Mouse (Mus musculus): ENCODE results near the gene Tomm34. TPM values are rescaled to one million over a fixed set of nuclear protein-coding genes. Genes with fewer than 3 reads are reported as not detected.
A peak's percentile ranks its signal among the peaks of the same experiment; 100 is the strongest.

Tomm34 gene
- 100 to 1,000 TPM; 109 to 114 TPM for polyA plus RNA-seq (2017; shearing (Covaris generic))

GRCm38 (mm10) chr2:164070765-164071436 is at the start of gene Tomm34:
Gene Tomm34 (minus strand): TSS chr2:164071169.
- peak; percentile 40 for ATAC-seq

GRCm38 (mm10) chr2:164119503-164119902 is 48.5 kb upstream of the Tomm34 start:
- ATAC-seq: no peak

DNA sequence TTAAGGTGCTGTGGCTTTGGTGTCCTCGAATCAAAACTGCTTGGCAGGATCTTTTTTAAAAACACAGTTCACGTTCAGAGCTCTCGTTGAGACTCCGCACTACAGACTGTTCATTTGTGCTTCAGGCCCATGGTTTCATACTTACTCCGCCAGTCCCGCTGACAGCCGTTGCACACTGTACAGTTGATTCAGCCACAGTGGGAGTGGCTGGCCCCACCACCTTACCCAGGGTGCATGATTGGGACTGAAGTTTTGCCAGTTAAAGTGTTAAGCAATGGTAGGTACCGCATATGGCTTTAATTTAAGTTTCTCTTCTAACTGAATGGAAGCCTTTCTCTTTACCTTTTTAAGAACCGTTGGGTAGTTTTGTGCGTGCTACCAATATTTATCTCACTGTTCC is 44.6 kb upstream of the Tomm34 start:
- no peak for ATAC-seq

GRCm38 (mm10) chr2:164114051-164114450 is 43.1 kb upstream of the Tomm34 start:
- ATAC-seq: no peak

DNA sequence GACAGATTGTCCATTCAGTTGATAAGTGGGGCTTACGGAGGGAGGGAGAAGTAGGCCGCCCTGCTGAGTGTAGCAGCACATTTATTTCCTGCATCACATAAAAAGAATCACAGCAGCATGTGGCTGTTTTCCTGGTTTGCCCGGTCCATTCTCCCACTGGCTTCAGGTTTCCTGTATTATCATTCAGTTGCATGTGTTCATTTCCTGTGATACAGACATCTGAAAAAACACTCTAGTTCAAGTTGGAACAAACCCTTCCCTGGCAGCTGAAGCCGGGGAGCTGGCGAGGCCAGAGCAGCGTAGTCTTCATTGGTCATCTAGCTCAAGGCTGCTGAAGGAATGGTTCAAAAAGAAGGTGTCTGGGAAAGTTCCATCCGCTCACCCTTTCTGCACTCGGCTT is 40.6 kb upstream of the Tomm34 start:
- no peak for ATAC-seq

- no peak for ATAC-seq
Observed at GRCm38 (mm10) chr2:164108501-164108900, 37.5 kb upstream of the Tomm34 start.

DNA sequence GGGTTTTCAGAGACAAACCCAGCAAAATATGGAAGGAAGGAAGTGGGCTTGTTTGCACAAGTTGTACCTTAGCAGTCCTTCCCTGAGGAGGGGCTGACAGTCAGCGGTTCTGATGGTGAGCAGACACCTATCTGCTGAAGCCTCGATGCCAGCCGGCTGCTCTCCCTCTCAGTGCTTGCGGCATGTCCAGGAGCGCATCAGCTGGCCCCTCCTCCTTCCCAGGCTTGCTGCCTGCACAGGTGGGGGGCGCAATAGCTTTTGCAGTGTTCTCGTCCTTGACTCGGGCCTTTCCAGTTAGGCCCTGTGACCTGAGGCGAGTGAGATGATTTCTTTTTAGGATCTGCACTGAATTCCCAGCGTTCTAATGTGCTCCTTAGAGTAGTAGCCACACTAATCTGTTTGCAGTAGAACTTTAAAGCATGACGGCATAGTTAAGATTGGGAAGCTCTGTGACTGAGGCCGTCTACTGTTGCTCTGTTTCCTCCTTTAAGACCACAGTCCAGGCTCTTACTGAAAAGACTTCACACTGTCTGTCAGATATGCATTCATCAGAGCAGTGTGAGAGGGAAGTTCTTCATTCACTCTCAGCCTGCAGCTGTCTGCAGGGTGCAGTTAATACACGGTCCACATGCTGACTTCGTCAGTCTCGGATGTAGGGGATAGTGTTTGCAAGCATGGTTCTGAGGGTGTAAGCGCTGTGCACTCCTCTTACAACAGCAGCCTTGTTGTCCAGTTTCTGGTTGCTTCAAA is 36.3 kb upstream of the Tomm34 start:
- ATAC-seq: no peak

DNA sequence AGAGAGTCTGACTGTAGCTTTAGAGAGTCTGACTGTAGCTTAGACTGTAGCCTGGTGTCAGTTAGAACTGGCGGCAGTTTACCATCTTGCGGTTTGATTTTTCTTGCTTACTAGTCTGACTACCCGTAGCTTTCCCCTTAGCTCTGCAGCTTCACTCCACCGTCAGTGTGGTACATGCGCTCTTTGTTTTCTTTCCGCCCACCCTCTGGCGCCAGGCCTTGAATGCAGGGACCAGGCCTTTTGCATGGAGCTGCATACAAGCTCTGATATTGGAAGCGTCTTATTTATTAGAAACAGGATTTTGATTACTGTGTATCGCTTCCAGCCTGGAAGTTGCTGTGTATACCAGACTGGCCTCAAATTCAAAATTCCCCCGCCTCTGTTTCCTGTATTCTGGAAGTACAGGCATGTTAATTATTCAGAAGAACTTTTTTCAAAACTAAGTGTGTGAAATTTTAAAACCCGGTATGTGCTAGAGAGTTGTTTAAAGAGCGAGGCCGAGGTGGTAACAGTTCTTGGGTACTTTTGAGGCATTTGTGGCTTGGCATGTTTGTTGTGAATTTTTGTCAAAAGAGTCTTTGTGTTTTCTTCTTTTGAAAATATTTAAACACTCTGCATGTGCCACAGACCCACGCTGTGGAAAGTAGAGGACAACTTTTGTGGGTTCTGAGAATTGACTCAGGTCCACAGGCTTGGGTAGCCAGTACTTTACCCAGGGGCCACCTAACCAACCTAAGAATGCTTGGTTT is 35.5 kb upstream of the Tomm34 start:
- no peak for ATAC-seq

- ATAC-seq: peak; percentile 40
Observed at GRCm38 (mm10) chr2:164103501-164103900, 32.5 kb upstream of the Tomm34 start.

DNA sequence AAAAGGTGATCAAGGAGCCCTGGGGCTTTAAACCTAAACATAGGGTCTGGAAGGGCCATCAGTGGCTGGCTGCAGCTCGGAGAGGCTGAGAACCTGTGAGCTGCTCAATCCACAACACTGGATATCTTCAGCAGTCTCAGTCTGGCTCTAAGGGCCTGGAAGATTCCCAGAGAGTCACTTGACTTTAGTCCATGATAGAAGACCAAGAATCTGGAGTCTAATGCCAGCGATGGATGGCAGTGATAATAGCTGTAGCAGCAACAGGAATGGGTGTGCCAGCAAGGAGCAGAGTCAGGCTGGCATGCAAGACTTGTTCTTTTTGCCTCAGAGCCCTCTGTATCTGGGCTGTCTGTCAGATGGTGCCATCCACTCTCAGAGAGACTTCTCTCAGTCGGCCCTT is 31.4 kb upstream of the Tomm34 start:
- no peak for ATAC-seq

DNA sequence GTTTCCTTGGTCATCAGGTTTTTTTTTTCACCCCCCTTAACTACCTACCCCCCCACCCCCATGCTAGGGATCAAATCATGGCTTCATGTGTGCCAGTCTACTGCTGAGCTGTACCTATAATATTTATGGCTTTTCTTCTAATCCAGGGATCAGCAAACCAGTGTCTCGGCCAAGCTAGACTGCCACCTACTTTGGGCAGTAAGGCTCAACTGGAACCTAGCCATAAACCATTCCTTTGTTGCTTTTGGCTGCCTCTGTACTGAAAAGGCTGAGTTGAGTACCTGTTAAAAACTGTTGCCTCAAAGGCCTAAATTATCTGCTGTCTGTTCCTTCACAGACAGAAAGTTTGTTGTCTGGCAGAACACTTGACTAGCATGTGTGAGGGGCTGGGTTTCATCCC is 31.0 kb upstream of the Tomm34 start:
- ATAC-seq: no peak

DNA sequence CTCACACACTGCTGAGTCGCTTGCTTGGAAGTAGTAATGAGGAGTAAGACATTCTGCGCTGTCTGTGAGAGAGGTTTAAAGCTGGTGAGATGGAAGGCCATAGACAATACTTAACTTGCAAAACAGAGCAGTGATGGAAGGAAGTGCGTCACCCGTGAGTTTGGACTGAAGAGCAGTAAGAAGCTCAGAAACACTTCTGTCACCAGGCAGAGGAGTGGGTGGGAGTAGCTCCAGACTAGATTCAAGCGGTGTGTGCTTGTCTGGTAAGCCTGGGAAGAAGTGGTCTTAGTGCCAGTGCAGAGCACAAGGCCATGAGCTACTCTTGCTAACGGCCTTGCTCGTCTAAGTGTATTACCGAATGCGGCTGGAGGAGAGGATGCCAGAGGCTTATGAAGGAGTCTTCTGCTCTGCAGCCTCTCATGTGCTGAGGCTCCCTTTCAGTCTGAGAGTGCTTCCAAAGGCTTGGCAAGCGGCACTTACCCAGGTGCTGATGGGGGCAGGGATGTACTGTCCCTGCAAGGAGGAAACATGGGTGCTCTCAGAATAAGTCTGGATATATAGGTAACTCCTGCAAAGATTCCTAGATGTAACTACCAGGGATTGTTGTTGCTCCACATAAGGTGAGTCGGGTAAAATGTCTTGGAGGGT is 27.8 kb upstream of the Tomm34 start:
- ATAC-seq: no peak

GRCm38 (mm10) chr2:164094152-164094551 is 23.2 kb upstream of the Tomm34 start:
- no peak for ATAC-seq

DNA sequence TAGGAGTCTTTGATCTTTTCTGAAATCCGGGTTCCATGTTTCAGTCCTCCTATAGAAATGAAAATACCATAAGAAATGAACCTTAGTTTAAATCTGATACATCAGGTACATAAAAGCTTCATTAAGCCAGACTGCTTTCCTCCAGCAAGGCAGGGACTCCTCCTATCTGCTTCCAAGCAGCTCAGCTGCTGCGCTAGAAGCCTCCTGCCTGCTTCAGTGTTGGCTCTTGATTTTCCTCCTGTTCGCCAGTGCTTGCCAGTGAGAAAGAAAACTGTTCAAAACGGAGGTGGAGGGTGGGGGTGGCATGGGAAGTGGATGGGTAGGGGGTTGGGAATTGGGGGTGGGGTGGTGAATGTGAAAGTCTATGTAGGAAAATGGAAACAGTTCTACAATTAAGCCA is 18.5 kb upstream of the Tomm34 start:
- no peak for ATAC-seq

GRCm38 (mm10) chr2:164087416-164088017 is 16.5 kb upstream of the Tomm34 start:
- no peak for ATAC-seq

GRCm38 (mm10) chr2:164084342-164084700 is 13.4 kb upstream of the Tomm34 start:
- ATAC-seq: peak; percentile 39

DNA sequence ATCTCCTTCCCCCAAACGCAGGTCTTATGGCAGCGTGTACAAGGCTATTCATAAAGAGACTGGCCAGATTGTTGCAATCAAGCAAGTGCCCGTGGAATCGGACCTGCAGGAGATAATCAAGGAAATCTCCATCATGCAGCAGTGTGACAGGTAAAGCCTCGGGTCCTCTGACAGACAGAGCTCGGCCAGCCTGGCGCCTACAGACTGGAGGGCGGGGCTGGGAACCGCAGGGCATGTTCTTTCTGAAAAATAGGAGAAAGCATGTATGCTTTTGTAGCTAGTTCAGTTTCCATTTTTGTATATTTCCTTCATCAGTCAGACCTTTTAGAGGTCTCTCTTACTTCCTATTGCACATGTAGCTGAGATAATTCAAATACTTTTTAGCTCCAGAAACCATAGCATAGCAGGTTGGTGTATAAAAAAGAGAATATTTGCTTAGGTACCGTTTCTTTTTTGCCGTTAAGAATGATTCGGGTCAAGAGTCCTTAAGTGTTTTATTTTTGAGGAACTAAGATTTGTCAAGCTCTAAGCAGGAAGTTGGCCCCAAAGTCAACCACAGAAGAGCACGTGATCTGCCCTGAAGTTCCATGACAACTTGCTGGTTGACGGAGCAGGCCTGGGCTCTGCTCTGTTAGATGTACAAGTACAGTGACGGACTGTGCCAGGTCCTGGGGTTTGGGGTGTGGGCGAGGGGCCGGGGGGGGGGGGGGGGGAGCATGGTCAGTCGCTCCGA is 12.8 kb upstream of the Tomm34 start:
- ATAC-seq: peak; percentile 62

GRCm38 (mm10) chr2:164082175-164082574 is 11.2 kb upstream of the Tomm34 start:
- no peak for ATAC-seq

DNA sequence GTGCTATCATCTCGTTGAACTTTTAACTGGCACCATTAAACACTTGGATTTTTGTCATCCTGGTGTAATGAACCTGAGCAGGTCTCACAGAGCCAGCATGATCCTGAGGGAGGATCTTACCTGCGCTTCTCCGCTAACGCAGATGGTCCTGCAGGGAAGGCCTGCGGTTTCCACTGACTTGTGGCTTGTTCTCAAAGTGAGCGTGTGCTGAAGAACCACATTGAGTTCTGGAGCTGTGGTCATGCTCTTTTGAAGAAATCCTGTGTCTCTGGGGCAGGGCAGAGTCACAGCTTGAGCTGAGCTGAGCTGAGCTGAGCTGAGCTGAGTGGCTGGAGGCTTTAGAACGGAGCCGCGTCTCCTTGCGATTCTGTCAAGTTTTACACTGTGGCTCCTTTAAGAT is 10.6 kb upstream of the Tomm34 start:
- no peak for ATAC-seq

DNA sequence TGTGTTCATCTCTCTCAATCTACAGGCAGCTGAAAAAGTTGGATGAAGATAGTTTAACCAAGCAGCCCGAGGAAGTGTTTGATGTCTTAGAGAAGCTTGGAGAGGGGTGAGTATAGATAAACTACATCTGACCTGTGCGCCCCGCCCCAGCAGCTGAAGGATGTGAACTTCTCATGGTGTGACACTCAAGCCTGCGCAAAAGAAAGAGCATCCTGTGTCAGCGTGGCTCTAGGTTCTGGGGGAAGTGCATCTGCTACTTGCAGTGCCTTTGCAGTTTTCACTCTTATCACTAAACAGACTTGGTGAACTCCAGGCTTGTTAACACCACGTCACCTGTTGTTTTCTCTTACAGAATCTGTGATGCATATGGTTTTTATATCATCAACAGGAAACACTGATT is 8.5 kb upstream of the Tomm34 start:
- peak; percentile 69 for ATAC-seq

DNA sequence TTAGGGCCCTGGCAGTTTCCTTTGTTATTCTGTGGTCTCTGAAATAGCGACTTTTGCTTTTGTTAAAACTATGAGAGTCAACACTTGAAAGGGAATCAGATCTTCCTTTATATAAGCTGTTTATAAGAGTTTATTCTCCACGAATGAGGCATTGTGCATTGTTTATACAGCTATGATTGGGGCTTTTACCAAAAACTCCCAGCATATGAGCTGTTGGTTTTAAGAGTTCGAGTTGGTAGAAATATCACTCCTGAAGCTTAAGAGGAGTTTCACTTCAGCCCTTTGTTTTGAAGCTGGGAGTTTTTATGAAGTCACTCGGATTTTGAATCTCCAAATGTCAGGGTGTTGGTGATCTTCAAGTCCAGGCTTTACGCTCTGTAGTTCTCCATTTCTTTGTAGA is 6.9 kb upstream of the Tomm34 start:
- ATAC-seq: no peak

DNA sequence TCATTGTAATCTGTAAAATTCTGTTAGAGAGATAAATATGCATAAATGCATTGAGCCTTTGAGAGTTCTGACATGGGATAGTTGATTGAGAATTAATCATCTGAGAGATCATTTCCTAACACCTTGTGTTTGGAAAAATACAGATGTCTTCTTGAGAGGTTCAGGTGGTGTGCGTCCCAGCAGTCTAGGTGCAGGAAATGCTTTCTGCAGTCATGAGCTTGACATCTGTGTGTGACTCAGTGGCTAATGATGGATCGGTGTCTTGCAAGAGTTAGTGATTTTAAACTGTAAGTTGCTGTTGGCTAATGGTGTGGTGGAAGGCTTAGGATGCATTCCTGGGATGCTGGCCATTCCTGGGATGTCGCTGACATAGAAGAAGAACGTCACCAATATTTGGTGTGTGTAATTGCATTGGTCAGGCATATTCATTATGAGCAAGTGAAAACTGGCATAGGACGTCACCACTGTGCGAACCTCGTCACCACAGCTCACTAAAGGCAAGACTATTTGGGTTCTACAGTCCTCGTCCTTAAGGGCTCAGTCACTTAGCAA is 6.0 kb upstream of the Tomm34 start:
- ATAC-seq: no peak
